Mouse (Mus musculus) testis, adult 2 months (tissue): ENCODE measurements around the gene Echdc1. TPM values are rescaled to one million over a fixed set of nuclear protein-coding genes. Genes with fewer than 3 reads are reported as not detected.

Experiments
- H3K27ac ChIP-seq: fragments of 200-500 bp; 2 replicates; pipeline ENCODE4 v1.5.1; 2012; ENCODE audit warnings: low read depth, low read length; ENCODE audit not compliant: control insufficient read depth, insufficient read depth
- H3K27me3 ChIP-seq: fragments of 200-500 bp; 2 replicates; pipeline ENCODE4 v1.6.1; 2012; ENCODE audit warnings: mild to moderate bottlenecking, low read length, moderate library complexity; ENCODE audit not compliant: control insufficient read depth, insufficient read depth
- H3K36me3 ChIP-seq: fragments of 200-500 bp; 2 replicates; pipeline ENCODE4 v1.6.1; 2012; ENCODE audit warnings: mild to moderate bottlenecking, low read length; ENCODE audit not compliant: control insufficient read depth, insufficient read depth
- H3K4me1 ChIP-seq: fragments of 200-500 bp; 2 replicates; pipeline ENCODE4 v1.6.1; 2012; ENCODE audit warnings: low read length; ENCODE audit not compliant: control insufficient read depth, insufficient read depth
- H3K4me3 ChIP-seq: fragments of 200-500 bp; 2 replicates; pipeline ENCODE4 v1.5.1; 2012; ENCODE audit warnings: low read depth, mild to moderate bottlenecking, low read length, moderate library complexity, mixed read lengths; ENCODE audit not compliant: control insufficient read depth
- CTCF ChIP-seq: fragments of 200-500 bp; IDR thresholded peaks from 2 replicates; pipeline ENCODE4 v1.5.1; 2012; ENCODE audit warnings: low read depth, mild to moderate bottlenecking, inconsistent platforms, low read length, moderate library complexity; ENCODE audit not compliant: control insufficient read depth, insufficient read depth, insufficient replicate concordance
- POLR2A ChIP-seq: fragments of 200-500 bp; IDR thresholded peaks from 2 replicates; pipeline ENCODE4 v1.6.1; 2012; ENCODE audit warnings: low read depth, mild to moderate bottlenecking, inconsistent platforms, low read length, moderate library complexity; ENCODE audit not compliant: control insufficient read depth
- polyA plus RNA-seq: library from polyadenylated mRNA; depleted of rRNA; stranded (reverse); fragments of >200 nt; gene quantifications from 2 replicates; pipeline ENCODE4 v1.2.3, GENCODE M21; 2012; rRNA removed

The Echdc1 gene
- polyA plus RNA-seq = 10.0 and 14.0 TPM in 2 replicates

GRCm38 (mm10) chr10:29313064-29313638 lies at the start of gene Echdc1:
Gene Echdc1, plus strand, starts transcription at chr10:29313166.
- Histone ChIP-seq H3K4me1 (peaks cover 2% of the 10 kb centered on the region; the same call in 1 of the 2 replicates), H3K27me3 (no peaks in the 10 kb centered on the region), H3K27ac (peak within 1 kb of the TSS; percentile 97), H3K36me3 (no peaks in the 10 kb centered on the region), H3K4me3 (peak within 1 kb of the TSS; percentile 96)
- TF ChIP-seq CTCF (peak; percentile 78), POLR2A (no peak; the same call in 1 of the 2 replicates)

- Histone ChIP-seq H3K4me1 (no peaks in the 10 kb centered on the region), H3K36me3 (no peaks in the 10 kb centered on the region), H3K27ac (no peak overlapping the region), H3K4me3 (no peak overlapping the region), H3K27me3 (no peaks in the 10 kb centered on the region)
- TF ChIP-seq CTCF (no peak), POLR2A (no peak)
Observed at GRCm38 (mm10) chr10:29281736-29282135, 31.2 kb upstream of the Echdc1 start.

DNA sequence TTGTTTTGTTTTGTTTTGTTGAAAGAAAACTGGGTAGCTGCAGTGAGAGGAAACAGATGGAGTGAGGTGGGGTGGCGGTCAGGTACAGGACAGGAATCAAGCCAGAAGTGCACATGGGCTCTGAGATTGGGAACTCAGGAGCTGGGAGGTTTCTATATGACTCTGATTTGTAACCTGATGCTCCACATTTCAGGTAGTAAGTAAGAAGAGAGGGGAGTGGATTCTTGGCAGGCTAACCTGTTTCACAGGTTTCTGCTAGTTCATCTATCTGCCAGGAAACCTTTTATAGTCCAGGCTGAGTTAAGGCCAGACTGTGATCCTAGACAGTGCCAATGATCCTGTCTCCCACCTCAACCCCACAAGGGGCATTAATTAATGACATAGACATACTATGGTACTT lies 27.2 kb upstream of the Echdc1 start:
- Histone ChIP-seq H3K27ac (no peak overlapping the region), H3K36me3 (no peaks in the 10 kb centered on the region), H3K27me3 (no peaks in the 10 kb centered on the region), H3K4me1 (no peaks in the 10 kb centered on the region), H3K4me3 (no peak overlapping the region)
- TF ChIP-seq CTCF (no peak), POLR2A (no peak)

- H3K27me3 ChIP-seq = no peaks in the 10 kb centered on the region
- H3K27ac ChIP-seq = no peak overlapping the region
- no peaks in the 10 kb centered on the region for H3K36me3 ChIP-seq
- TF ChIP-seq CTCF (no peak), POLR2A (no peak)
- no peaks in the 10 kb centered on the region for H3K4me1 ChIP-seq
- H3K4me3 ChIP-seq = no peak overlapping the region
Observed at GRCm38 (mm10) chr10:29302230-29302629, 10.7 kb upstream of the Echdc1 start.

DNA sequence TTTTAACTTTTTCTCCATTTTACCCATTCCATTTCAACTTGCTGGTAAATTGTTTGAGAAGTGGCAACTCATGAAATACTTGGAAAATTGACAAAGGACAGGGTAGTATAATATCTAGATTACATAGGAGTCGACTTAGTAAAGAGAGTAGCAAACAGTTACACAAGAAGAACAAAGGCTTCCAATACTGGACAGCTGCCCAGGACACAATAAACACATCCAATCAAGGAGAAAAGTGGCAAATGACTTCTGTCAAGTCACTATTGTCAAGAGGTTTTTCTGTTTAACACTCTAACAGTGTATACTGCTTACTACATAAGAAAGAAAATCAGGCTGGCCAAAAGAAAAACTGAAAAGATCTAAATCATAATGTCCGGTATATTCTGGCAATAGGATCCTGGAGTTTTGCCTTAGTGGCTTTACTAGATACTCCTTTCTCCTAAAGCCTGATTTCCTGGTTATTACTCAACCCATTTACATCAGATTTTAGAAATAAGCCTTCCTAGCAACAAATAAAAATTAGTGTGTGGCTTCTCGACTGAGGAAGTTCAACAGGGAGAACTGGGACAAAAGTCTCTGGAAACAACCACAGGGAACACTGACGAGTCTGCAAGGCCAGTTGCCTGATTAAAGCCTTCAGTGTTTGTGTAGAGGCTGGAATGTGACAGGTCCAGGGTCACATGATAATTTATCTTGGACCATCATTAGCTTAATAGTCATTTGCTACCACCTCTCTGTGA lies 1.3 kb upstream of the Echdc1 start:
- Histone ChIP-seq H3K27me3 (no peaks in the 10 kb centered on the region), H3K27ac (no peak overlapping the region), H3K4me3 (no peak overlapping the region), H3K4me1 (peaks cover 2% of the 10 kb centered on the region; the same call in 1 of the 2 replicates), H3K36me3 (no peaks in the 10 kb centered on the region)
- TF ChIP-seq CTCF (no peak), POLR2A (no peak)

GRCm38 (mm10) chr10:29313905-29314304 lies 939 bp downstream of the Echdc1 start:
- H3K27ac ChIP-seq = peak overlapping the region; percentile 85
- TF ChIP-seq POLR2A = no peak
- no peak for TF ChIP-seq CTCF
- peaks cover 2% of the 10 kb centered on the region; the same call in 1 of the 2 replicates for H3K4me1 ChIP-seq
- no peaks in the 10 kb centered on the region for H3K36me3 ChIP-seq
- no peaks in the 10 kb centered on the region for H3K27me3 ChIP-seq
- peak overlapping the region; percentile 90; the same call in 1 of the 2 replicates for H3K4me3 ChIP-seq

DNA sequence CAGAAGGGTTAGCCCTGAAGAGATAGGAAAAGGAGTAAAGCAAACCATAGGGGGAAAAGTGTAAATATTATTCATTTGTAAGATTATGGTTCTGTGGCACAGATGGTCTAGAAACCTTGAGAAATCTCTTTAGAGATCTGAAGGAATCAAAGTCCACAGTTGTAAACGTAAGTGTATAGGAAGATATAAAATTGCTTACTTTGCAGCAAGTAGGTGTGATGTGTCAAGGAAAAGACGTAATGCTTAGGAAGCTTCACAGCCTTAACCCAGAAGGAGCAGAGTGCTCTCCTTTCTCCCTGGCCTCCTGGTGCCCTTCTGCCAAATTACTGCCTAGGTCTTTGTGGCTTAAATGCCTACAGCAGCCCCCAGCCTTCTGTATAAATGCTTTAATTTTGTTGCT lies 11.9 kb downstream of the Echdc1 start:
- H3K4me1 ChIP-seq = no peaks in the 10 kb centered on the region
- TF ChIP-seq POLR2A (no peak), CTCF (no peak)
- no peaks in the 10 kb centered on the region for H3K36me3 ChIP-seq
- no peaks in the 10 kb centered on the region for H3K27me3 ChIP-seq
- no peak overlapping the region for H3K27ac ChIP-seq
- H3K4me3 ChIP-seq = no peak overlapping the region
